Mouse (Mus musculus) thymus, adult 2 months (tissue): ENCODE measurements around the gene Maz. TPM values are rescaled to one million over a fixed set of nuclear protein-coding genes. Genes with fewer than 3 reads are reported as not detected.

ENCODE experiments used
- DNase-seq: peaks from one replicate; pipeline ENCODE4 v3.0.0; 2021
- H3K27ac ChIP-seq: fragments of 200-500 bp; 2 replicates; pipeline ENCODE4 v1.5.1; 2012; ENCODE audit warnings: low read length, control low read depth; ENCODE audit not compliant: control insufficient read depth, insufficient read depth
- H3K27me3 ChIP-seq: fragments of 200-500 bp; 2 replicates; pipeline ENCODE4 v1.6.1; 2012; ENCODE audit warnings: mild to moderate bottlenecking, low read length, moderate library complexity, mixed read lengths; ENCODE audit not compliant: control insufficient read depth, insufficient read depth
- H3K36me3 ChIP-seq: fragments of 200-500 bp; 2 replicates; pipeline ENCODE4 v1.6.1; 2012; ENCODE audit warnings: mild to moderate bottlenecking, low read length, moderate library complexity; ENCODE audit not compliant: control insufficient read depth, insufficient read depth
- H3K4me1 ChIP-seq: fragments of 200-500 bp; replicated peaks from 2 replicates; pipeline ENCODE4 v1.6.1; 2012; ENCODE audit warnings: low read length; ENCODE audit not compliant: control insufficient read depth, insufficient read depth
- H3K4me3 ChIP-seq: fragments of 200-500 bp; 2 replicates; pipeline ENCODE4 v1.5.1; 2012; ENCODE audit warnings: mild to moderate bottlenecking, low read length, control low read depth, moderate library complexity; ENCODE audit not compliant: control insufficient read depth, insufficient read depth
- CTCF ChIP-seq: fragments of 200-500 bp; IDR thresholded peaks from 2 replicates; pipeline ENCODE4 v1.5.1; 2012; ENCODE audit warnings: mild to moderate bottlenecking, control low read depth, low read length, moderate library complexity, borderline replicate concordance; ENCODE audit not compliant: control insufficient read depth, poor library complexity, insufficient read depth; ENCODE audit errors: extremely low read depth
- POLR2A ChIP-seq: fragments of 200-500 bp; IDR thresholded peaks from 2 replicates; pipeline ENCODE4 v1.6.1; 2012; ENCODE audit warnings: mild to moderate bottlenecking, low read length, control low read depth, moderate library complexity; ENCODE audit not compliant: control insufficient read depth, poor library complexity, insufficient read depth; ENCODE audit errors: extremely low read depth
- WGBS: fragments of 180-500 bp; shearing (Covaris S2); methylation state at CpG from one replicate; pipeline ENCODE4 v1.1.7; 2018; 5-methylcytosine and 5-hydroxymethylcytosine counted together
- polyA plus RNA-seq: library from polyadenylated mRNA; depleted of rRNA; stranded (reverse); fragments of >200 nt; gene quantifications from 2 replicates; pipeline ENCODE4 v1.2.3, GENCODE M21; 2012; rRNA removed

Maz gene
- 954 and 1,846 TPM in 2 replicates for polyA plus RNA-seq

- WGBS, result under 1% methylated on average over 39 of the region's 63 CpGs
Measured at GRCm38 (mm10) chr7:127026984-127027726, at the start of gene Maz. Maz (minus strand) TSS chr7:127027037.

DNA sequence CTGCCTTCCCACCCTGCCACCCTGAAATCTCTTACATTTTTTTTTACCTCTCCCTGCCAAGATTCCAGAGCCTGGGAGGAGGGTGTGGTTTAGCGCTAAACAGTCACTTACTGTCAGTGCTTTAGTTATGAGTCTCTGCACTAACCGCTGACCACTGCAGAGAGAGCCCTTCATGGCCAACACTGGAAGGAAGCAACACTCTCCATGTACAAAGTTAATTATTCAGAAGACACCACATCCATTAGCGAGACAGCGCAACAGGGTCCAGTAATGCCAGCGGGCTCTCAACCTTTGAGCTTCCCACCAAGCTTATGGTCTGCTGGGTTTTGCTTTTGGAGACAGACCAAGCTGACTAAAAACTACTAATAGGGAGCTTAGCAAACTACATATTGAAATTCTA, 49.4 kb upstream of the Maz start:
- H3K4me1 ChIP-seq, result peaks cover 27% of the 10 kb centered on the region
- no peak for DNase-seq
- TF ChIP-seq CTCF, result no peak
- H3K27me3 ChIP-seq, result no peaks in the 10 kb centered on the region
- 96% methylated on average over 5 of the region's 5 CpGs for WGBS
- no peaks in the 10 kb centered on the region for H3K36me3 ChIP-seq
- H3K4me3 ChIP-seq, result no peak overlapping the region
- H3K27ac ChIP-seq, result no peak overlapping the region

More at GRCm38 (mm10) chr7:127026984-127027726, at the start of gene Maz:
- DNase-seq, result peak; percentile 100
- Histone ChIP-seq H3K4me1 (peaks cover 29% of the 10 kb centered on the region), H3K36me3 (peaks cover 10% of the 10 kb centered on the region; the same call in 1 of the 2 replicates), H3K4me3 (peak within 1 kb of the TSS; percentile 86), H3K27ac (peak within 1 kb of the TSS; percentile 94), H3K27me3 (no peaks in the 10 kb centered on the region)
- TF ChIP-seq POLR2A (peak; percentile 43), CTCF (peak; percentile 57; the same call in 1 of the 2 replicates)

DNA sequence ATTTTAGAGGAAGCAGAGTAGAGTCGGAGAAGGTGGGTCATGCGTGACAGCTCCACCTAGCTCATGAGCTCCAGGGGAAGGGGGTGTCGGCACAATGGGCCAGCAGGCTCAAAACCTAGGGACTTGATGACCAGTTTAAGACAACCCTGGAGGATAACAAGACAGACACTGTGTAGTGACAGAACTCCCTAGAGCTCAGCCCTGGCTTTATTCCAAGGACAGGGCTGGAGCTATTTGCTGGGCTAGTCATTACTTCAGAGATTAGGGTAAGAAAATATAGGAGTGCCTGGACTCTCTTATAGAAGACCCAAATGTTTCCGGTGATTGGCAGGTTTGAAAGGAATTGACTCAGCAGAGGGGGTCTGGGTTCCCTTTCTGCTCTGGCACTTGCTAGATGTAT, 46.4 kb upstream of the Maz start:
- no peaks in the 10 kb centered on the region for H3K27me3 ChIP-seq
- peaks cover 13% of the 10 kb centered on the region for H3K4me1 ChIP-seq
- no peaks in the 10 kb centered on the region for H3K36me3 ChIP-seq
- no peak overlapping the region for H3K27ac ChIP-seq
- DNase-seq, result no peak
- WGBS, result 96% methylated on average over 4 of the region's 4 CpGs
- no peak for TF ChIP-seq CTCF
- no peak for TF ChIP-seq POLR2A
- H3K4me3 ChIP-seq, result no peak overlapping the region

DNA sequence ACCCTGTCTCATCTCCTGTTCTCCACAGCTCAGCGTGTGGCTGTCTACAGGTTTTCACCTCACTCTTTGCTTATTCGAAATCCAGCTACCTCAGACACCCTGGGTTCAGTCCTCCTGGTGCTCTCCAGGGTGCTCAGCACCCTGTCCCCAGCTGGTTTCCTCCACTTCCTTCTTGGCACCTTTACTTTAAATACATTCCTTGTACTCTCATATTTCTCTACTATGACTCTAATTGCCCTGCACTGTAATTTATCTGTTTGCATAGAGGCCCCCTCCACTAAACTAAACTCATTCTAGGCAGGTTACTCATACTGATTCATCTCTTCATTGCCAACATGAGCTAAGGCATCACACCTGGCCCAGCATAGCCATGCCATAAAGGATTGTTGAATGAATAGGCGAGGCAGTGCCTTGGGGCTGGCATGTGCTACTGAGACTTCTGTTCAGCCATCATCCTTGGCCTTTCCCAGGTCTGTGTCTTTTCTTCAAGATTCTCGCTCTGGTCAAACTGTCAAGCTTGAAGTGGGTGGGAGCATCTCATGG, 44.1 kb upstream of the Maz start:
- Histone ChIP-seq H3K36me3 (no peaks in the 10 kb centered on the region), H3K4me1 (peaks cover 2% of the 10 kb centered on the region; the same call in 1 of the 2 replicates), H3K27me3 (no peaks in the 10 kb centered on the region), H3K4me3 (no peak overlapping the region), H3K27ac (no peak overlapping the region)
- WGBS, result 75% methylated on average over 4 of the region's 4 CpGs
- TF ChIP-seq CTCF, result no peak
- no peak for TF ChIP-seq POLR2A
- DNase-seq, result no peak

DNA sequence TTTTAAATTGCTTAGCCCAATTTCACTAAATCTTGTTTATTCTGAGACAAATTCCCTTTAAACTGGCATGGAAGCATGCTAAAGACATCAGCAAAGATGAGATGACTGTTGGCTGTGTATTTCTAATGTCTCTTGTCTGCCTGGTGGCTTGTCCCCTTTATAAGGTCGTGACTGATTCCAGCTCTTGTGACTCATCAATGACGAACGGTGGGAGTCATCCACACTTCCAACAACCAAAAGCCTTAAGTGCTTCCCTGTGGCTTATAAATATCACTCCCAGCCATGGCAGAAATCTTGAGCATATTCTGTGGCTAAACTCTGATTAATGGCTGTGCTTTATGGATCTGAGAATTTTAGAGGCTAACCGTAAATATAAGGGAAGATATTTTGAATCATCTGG, 39.5 kb upstream of the Maz start:
- Histone ChIP-seq H3K4me1 (no peaks in the 10 kb centered on the region; the same call in 1 of the 2 replicates), H3K4me3 (no peak overlapping the region), H3K27me3 (no peaks in the 10 kb centered on the region), H3K36me3 (no peaks in the 10 kb centered on the region), H3K27ac (no peak overlapping the region)
- 95% methylated on average over 4 of the region's 4 CpGs for WGBS
- no peak for TF ChIP-seq CTCF
- TF ChIP-seq POLR2A, result no peak
- no peak for DNase-seq

DNA sequence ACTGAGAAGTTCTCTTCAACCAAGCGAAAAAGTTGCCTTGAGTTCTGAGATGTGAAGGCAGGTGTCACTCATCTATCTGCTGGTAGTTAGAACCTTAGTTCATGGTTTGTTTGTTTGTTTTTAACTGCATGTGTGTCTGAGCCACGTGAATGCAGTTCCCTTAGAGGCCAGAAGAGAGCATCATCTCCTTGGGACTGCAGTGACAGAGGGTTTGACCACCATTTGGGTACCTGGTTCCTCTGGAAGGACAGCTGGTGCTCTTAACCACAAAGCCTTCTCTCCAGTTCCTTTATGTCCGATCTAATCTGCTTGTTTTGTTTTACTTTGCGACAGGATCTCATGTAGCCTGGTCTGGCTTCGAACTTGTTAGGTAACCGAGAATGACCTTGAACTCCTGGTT, 38.7 kb upstream of the Maz start:
- 78% methylated on average over 6 of the region's 6 CpGs for WGBS
- Histone ChIP-seq H3K4me1 (no peaks in the 10 kb centered on the region), H3K27ac (no peak overlapping the region), H3K36me3 (no peaks in the 10 kb centered on the region), H3K4me3 (no peak overlapping the region), H3K27me3 (no peaks in the 10 kb centered on the region)
- no peak for DNase-seq
- TF ChIP-seq CTCF (no peak), POLR2A (no peak)
